Mouse (Mus musculus) urinary bladder, postnatal 25 days (tissue): ENCODE data around the gene Arl4c.

Experiments
- DNase-seq: peaks from one replicate; pipeline ENCODE4 v3.0.0; 2022; ENCODE audit warnings: low spot score

The Arl4c gene

DNA sequence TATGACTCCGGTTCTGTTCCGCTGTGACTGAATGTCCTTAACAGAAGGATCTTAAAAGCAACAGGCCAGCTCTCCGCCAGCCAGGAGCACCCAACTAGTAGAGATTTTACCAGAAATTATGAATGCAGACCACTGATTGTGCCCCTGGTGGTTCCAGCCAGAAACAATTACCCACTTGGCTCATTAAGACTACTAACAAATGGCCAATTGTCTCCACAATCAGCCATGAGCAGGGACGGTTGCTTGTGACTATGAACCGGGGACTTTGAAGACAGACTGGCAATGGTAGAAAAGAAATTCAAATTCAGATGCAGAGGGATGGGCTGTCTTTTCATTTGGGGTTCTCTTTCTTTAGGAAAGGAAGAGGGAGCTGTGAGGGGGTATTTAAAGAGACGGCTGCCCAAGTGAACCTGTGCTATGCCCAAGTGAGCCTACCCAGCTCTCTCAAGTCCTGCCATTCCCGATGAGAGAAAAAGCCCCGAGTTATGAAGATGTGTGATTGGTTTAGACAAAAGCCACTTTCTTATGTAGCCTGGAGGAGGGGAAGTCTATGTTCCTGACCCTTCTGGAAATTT is 78.4 kb downstream of the Arl4c start:
- no peak for DNase-seq
